Mouse (Mus musculus): Measurements from ENCODE around the gene Tssc4.

DNA sequence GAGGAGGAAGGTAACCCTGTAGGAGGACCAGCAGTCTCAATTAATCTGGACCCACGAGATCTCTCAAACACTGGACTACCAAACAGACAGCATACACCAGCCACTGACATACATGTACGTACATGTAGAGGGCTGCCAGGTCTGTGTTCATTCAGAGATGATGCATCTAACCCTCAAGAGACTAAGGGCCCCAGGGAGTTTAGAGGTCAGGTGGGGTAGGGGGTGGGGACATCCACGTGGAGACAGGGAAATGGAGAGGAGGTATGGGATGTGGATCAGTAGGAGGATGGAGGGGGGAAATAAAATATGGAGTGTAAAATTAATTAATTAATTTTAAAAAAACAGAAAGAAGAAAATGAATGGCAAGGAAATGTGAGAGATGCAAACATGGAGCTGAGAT is 32.3 kb upstream of the Tssc4 start:
- no peak for TF ChIP-seq CTCF (conservative IDR thresholded peaks at IDR 0.05 in 1 of 2, IDR thresholded peaks at IDR 0.05 in 1 of 2; ENCODE audit: low read depth in 2 of 2, low read length in 2 of 2)
- TF ChIP-seq POLR2A (IDR thresholded peaks at IDR 0.05; ENCODE audit: low read depth, low read length): no peak
- TF ChIP-seq BHLHE40 (IDR thresholded peaks at IDR 0.05; ENCODE audit: low read depth, low read length): no peak; the same call in 1 of the 2 replicates
- TF ChIP-seq SMC3 (IDR thresholded peaks at IDR 0.05; ENCODE audit: low read depth, low read length): no peak
- TF ChIP-seq POLR2AphosphoS2 (IDR thresholded peaks at IDR 0.05; ENCODE audit: low read depth, low read length): no peak
- TF ChIP-seq MXI1 (IDR thresholded peaks at IDR 0.05; ENCODE audit: low read depth, low read length): peak; percentile 57; the same call in 1 of the 2 replicates
- TF ChIP-seq NRF1 (IDR thresholded peaks at IDR 0.05; ENCODE audit: low read depth, low read length): no peak
- TF ChIP-seq USF2 (conservative IDR thresholded peaks at IDR 0.05; ENCODE audit: low read depth, low read length): no peak
